Mouse (Mus musculus) heart, embryonic 10.5 days (tissue): ENCODE data around the gene Ttll11. TPM values are rescaled to one million over a fixed set of nuclear protein-coding genes. Genes with fewer than 3 reads are reported as not detected.

ENCODE experiments used
- DNase-seq: peaks from one replicate; pipeline ENCODE4 v3.0.0-alpha.2; 2017; ENCODE audit warnings: low spot score
- H3K27ac ChIP-seq: fragments of 300-500 bp; sonication (generic); 2 replicates; pipeline ENCODE4 v1.5.1; 2016; ENCODE audit warnings: mild to moderate bottlenecking
- H3K27me3 ChIP-seq: fragments of 300-500 bp; sonication (generic); 2 replicates; pipeline ENCODE4 v1.6.1; 2016; ENCODE audit warnings: mild to moderate bottlenecking; ENCODE audit not compliant: poor library complexity, insufficient read depth, severe bottlenecking
- H3K36me3 ChIP-seq: fragments of 300-500 bp; sonication (generic); 2 replicates; pipeline ENCODE4 v1.6.1; 2016; ENCODE audit warnings: mild to moderate bottlenecking, moderate library complexity
- H3K4me1 ChIP-seq: fragments of 300-500 bp; sonication (generic); 2 replicates; pipeline ENCODE4 v1.6.1; 2016; ENCODE audit warnings: mild to moderate bottlenecking
- H3K4me3 ChIP-seq: fragments of 300-500 bp; sonication (generic); 2 replicates; pipeline ENCODE4 v1.5.1; 2016; ENCODE audit warnings: mild to moderate bottlenecking, moderate library complexity
- H3K9me3 ChIP-seq: fragments of 300-500 bp; sonication (generic); 2 replicates; pipeline ENCODE4 v1.6.1; 2016; ENCODE audit warnings: mild to moderate bottlenecking, moderate library complexity
- WGBS: fragments of 180-500 bp; shearing (Covaris S2); methylation state at CpG from one replicate; pipeline ENCODE4 v1.1.7; 2016; 5-methylcytosine and 5-hydroxymethylcytosine counted together
- polyA plus RNA-seq: library from polyadenylated mRNA; unstranded; fragments of >200 nt; fragmentation: Nextera tagmentation; extraction: Ambion mirVana; gene quantifications from 2 replicates; pipeline ENCODE4 v1.2.1, GENCODE M21; 2016

Gene Ttll11
- polyA plus RNA-seq, 1 experiment from 2014 or later = 0.85 TPM

- 62% methylated on average over 4 of the region's 4 CpGs for WGBS
- H3K36me3 ChIP-seq = no peaks in the 10 kb centered on the region
- H3K9me3 ChIP-seq = no peaks in the 10 kb centered on the region
- no peak overlapping the region for H3K4me3 ChIP-seq
- no peak overlapping the region for H3K27ac ChIP-seq
- H3K27me3 ChIP-seq = no peaks in the 10 kb centered on the region; the same call in 1 of the 2 replicates
- no peak for DNase-seq
- peaks cover 33% of the 10 kb centered on the region for H3K4me1 ChIP-seq
Observed at GRCm38 (mm10) chr2:35912090-35912489, 67.6 kb downstream of the Ttll11 start.

DNA sequence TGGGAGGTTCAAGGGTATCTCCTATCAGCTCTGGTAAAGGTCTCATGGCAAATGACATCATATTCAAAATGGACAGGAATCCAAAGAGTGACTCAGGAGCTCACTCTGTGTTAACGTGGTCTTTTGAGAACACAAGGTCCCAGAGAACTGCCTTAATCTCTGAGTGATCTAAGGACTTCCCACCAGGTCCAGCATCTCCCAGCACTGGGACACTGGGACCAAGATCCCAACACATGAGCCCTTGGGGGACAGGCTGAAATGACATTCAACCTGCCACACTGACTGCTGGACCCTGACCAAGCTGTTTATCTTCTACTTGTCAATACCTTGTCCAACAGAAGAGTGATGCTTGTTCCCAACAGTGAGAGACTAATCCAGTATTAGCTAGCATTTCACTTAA lies 68.0 kb downstream of the Ttll11 start:
- Histone ChIP-seq H3K4me1 (peaks cover 33% of the 10 kb centered on the region), H3K4me3 (no peak overlapping the region), H3K27me3 (no peaks in the 10 kb centered on the region; the same call in 1 of the 2 replicates), H3K9me3 (no peaks in the 10 kb centered on the region), H3K27ac (no peak overlapping the region), H3K36me3 (no peaks in the 10 kb centered on the region)
- WGBS = 71% methylated on average over 1 of the region's 1 CpGs
- DNase-seq = no peak

- Histone ChIP-seq H3K27ac (no peak overlapping the region), H3K4me3 (no peak overlapping the region), H3K27me3 (no peaks in the 10 kb centered on the region; the same call in 1 of the 2 replicates), H3K4me1 (peaks cover 36% of the 10 kb centered on the region), H3K36me3 (no peaks in the 10 kb centered on the region), H3K9me3 (no peaks in the 10 kb centered on the region)
- WGBS = 59% methylated on average over 9 of the region's 9 CpGs
- DNase-seq = no peak
Observed at GRCm38 (mm10) chr2:35910740-35911139, 69.0 kb downstream of the Ttll11 start.

DNA sequence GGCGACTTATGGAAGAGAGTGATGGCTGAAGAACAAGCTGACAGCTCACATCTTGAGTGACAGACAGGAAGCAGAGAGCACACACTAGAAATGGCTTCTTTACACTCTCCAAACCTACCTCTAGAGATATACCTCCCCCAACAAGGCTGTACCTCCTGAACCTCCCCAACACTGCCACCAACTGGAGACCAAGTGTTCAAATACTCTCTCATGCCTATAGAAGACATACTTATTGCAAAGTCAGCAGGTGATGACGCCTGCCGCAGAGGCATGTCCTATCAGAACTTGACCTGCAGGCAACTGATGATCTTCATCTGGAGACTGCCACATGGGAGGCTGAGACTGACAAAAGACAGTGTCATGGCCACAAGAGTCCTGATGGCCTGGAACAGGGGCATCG lies 70.4 kb downstream of the Ttll11 start:
- no peak overlapping the region for H3K27ac ChIP-seq
- no peaks in the 10 kb centered on the region; the same call in 1 of the 2 replicates for H3K27me3 ChIP-seq
- 91% methylated on average over 4 of the region's 4 CpGs for WGBS

GRCm38 (mm10) chr2:35907578-35907977 lies 72.1 kb downstream of the Ttll11 start:
- Histone ChIP-seq H3K9me3 (no peaks in the 10 kb centered on the region), H3K27ac (no peak overlapping the region), H3K27me3 (no peaks in the 10 kb centered on the region; the same call in 1 of the 2 replicates), H3K4me3 (no peak overlapping the region), H3K36me3 (no peaks in the 10 kb centered on the region), H3K4me1 (peaks cover 34% of the 10 kb centered on the region)
- no peak for DNase-seq
- WGBS = 85% methylated on average over 6 of the region's 6 CpGs

More for the DNA sequence above, 70.4 kb downstream of the Ttll11 start:
- H3K9me3 ChIP-seq = no peaks in the 10 kb centered on the region
- H3K36me3 ChIP-seq = no peaks in the 10 kb centered on the region
- H3K4me1 ChIP-seq = peaks cover 37% of the 10 kb centered on the region
- H3K4me3 ChIP-seq = no peak overlapping the region
- DNase-seq = no peak

- peaks cover 5% of the 10 kb centered on the region; the same call in 1 of the 2 replicates for H3K27me3 ChIP-seq
Observed at GRCm38 (mm10) chr2:35906174-35906798, 73.4 kb downstream of the Ttll11 start.

DNA sequence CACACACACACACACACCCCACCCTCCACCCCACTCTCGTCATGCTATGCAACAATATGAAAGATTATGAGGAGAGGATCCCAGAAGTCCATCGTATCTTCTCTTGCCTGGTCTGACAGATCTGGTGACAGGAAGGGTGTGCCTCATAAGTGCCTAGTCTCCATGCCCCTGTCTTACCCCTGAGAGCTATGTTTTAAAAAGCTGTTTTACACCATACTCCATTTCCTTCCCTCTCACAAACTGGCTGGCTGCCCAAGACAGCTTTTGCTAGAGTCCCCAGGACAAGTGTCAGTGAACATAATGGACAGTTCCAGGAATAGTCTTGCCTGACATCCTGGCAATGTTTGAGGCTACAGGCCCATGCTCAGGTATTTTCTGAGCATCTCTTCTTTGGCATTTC lies 78.9 kb downstream of the Ttll11 start:
- DNase-seq = no peak
- Histone ChIP-seq H3K27me3 (0 out of 2 replicates have a peak, but pooled peaks cover 5% of the 10 kb centered on the region), H3K27ac (no peak overlapping the region), H3K36me3 (no peaks in the 10 kb centered on the region), H3K9me3 (no peaks in the 10 kb centered on the region), H3K4me1 (peaks cover 26% of the 10 kb centered on the region), H3K4me3 (no peak overlapping the region)
- 50% methylated on average over 2 of the region's 2 CpGs for WGBS

More at GRCm38 (mm10) chr2:35906174-35906798, 73.4 kb downstream of the Ttll11 start:
- Histone ChIP-seq H3K4me1 (peaks cover 25% of the 10 kb centered on the region), H3K4me3 (no peak overlapping the region), H3K36me3 (no peaks in the 10 kb centered on the region), H3K27ac (no peak overlapping the region), H3K9me3 (no peaks in the 10 kb centered on the region)
- 12% methylated on average over 11 of the region's 11 CpGs for WGBS
- DNase-seq = peak; percentile 80

DNA sequence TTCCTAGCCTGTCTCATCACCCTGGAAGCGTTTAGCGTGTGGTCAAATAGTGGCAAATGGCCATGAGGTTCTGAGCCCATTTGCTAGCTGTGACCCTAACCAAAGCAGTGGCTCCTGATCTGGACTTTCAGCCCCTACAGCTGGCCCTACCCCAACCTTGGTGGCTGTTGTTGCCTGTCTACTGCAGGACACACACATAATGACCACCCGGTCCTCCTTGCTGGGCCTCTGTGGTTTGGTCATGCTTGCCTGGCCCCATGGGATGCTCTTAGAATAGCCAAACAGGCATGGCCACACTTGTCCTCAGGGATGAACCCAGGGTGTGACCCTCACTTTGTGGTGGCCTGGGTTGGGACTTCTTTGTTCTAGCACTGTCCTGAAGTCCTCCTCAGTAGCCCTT lies 80.0 kb downstream of the Ttll11 start:
- 0 out of 2 replicates have a peak, but pooled peaks cover 5% of the 10 kb centered on the region for H3K27me3 ChIP-seq
- no peaks in the 10 kb centered on the region for H3K36me3 ChIP-seq
- no peak overlapping the region for H3K27ac ChIP-seq
- no peak for DNase-seq
- H3K4me1 ChIP-seq = peaks cover 25% of the 10 kb centered on the region
- WGBS = 91% methylated on average over 3 of the region's 3 CpGs
- H3K9me3 ChIP-seq = no peaks in the 10 kb centered on the region
- H3K4me3 ChIP-seq = no peak overlapping the region

DNA sequence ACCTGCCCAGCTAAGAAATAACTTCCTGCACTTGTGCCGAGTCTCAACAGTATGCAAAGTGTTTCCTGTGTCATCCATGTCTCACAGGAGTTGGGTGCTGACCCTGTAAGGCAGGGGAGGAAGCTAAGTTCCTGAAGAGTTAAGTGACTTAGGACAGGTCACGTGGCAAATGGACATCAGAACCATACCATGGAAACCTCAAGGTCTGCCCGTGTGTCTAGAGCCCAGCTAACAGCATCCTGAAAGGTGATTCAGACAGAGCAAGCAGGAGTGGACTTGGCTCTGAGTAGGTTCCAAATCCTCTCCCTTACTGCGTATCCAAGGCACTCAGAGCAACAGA lies 80.6 kb downstream of the Ttll11 start:
- Histone ChIP-seq H3K4me3 (no peak overlapping the region), H3K27me3 (0 out of 2 replicates have a peak, but pooled peaks cover 5% of the 10 kb centered on the region), H3K27ac (no peak overlapping the region), H3K36me3 (no peaks in the 10 kb centered on the region), H3K9me3 (no peaks in the 10 kb centered on the region), H3K4me1 (peaks cover 18% of the 10 kb centered on the region; the same call in 1 of the 2 replicates)
- 67% methylated on average over 4 of the region's 4 CpGs for WGBS
- DNase-seq = no peak

- H3K36me3 ChIP-seq = no peaks in the 10 kb centered on the region
- no peak for DNase-seq
- WGBS = 76% methylated on average over 6 of the region's 6 CpGs
Observed at GRCm38 (mm10) chr2:35898425-35899134, 81.1 kb downstream of the Ttll11 start.

DNA sequence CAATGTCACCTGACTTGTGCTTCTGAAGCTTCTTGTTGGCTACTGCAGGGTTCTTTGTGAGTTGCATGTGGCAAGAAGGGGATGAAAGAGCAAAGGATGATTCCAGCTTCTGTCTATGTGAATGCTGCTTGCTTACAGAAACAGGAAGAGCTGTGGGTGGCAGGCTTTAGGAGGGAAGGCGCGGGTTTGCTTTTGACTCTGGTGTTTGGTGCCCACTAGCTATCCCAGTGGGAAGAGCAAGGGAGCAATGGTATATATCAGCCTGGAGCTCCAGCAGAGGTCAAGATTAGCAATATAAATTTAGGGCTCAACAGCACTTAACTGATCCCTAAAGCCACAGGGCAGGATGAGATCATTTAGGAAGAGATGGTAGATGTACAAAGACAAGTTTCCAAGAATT lies 82.6 kb downstream of the Ttll11 start:
- 74% methylated on average over 2 of the region's 2 CpGs for WGBS
- H3K4me3 ChIP-seq = no peak overlapping the region
- no peak overlapping the region for H3K27ac ChIP-seq
- no peaks in the 10 kb centered on the region for H3K36me3 ChIP-seq
- H3K27me3 ChIP-seq = 0 out of 2 replicates have a peak, but pooled peaks cover 5% of the 10 kb centered on the region
- no peaks in the 10 kb centered on the region for H3K9me3 ChIP-seq
- peaks cover 15% of the 10 kb centered on the region; the same call in 1 of the 2 replicates for H3K4me1 ChIP-seq
- no peak for DNase-seq

More at GRCm38 (mm10) chr2:35898425-35899134, 81.1 kb downstream of the Ttll11 start:
- Histone ChIP-seq H3K27me3 (0 out of 2 replicates have a peak, but pooled peaks cover 5% of the 10 kb centered on the region), H3K4me3 (no peak overlapping the region), H3K4me1 (peaks cover 15% of the 10 kb centered on the region; the same call in 1 of the 2 replicates), H3K9me3 (no peaks in the 10 kb centered on the region), H3K27ac (no peak overlapping the region)

DNA sequence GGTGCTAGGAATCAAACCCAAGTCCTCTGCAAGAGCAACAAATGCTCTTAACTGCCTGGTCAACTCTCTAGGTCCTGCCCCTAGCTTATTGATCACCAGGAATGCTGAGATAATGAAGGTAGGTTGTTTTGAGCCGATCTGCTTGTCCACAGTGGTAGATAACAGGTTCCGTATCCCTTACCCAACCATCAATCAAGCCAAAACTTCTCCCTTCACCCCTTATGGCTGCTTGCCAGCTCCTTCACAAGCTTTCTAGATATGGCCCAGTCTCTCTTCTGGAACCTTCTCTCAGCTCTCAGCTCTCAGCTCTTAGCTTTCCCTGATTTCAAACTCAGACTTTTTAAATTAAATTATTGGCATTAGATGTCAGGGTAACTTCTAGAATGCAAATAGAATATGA lies 85.2 kb downstream of the Ttll11 start:
- no peak overlapping the region for H3K27ac ChIP-seq
- no peak for DNase-seq
- H3K36me3 ChIP-seq = no peaks in the 10 kb centered on the region
- no peak overlapping the region for H3K4me3 ChIP-seq
- H3K27me3 ChIP-seq = no peaks in the 10 kb centered on the region
- 60% methylated on average over 2 of the region's 2 CpGs for WGBS
- peaks cover 5% of the 10 kb centered on the region; the same call in 1 of the 2 replicates for H3K4me1 ChIP-seq
- H3K9me3 ChIP-seq = no peaks in the 10 kb centered on the region

DNA sequence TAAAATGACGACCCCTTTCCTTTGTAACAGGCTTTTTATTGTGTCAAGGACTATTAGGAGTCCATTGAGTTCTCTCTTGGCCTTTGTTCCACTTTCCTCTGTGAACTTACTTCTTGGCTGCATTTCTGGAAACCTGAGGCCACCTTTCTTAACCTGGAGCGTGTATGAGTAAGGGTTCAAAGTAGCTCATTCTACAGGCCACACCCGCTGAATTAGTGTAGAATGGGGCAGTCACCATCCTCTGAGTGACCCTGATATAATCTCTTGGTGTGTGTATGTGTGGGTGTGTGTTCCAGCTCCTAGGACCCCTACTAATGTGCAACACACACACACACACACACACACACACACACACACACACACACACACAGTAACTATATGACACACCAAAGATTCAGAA lies 89.1 kb downstream of the Ttll11 start:
- H3K9me3 ChIP-seq = no peaks in the 10 kb centered on the region
- H3K27ac ChIP-seq = no peak overlapping the region
- no peak overlapping the region for H3K4me3 ChIP-seq
- H3K27me3 ChIP-seq = no peaks in the 10 kb centered on the region
- no peaks in the 10 kb centered on the region for H3K36me3 ChIP-seq
- 85% methylated on average over 3 of the region's 3 CpGs for WGBS
- H3K4me1 ChIP-seq = no peaks in the 10 kb centered on the region
- no peak for DNase-seq
